Mouse (Mus musculus): ENCODE data around the gene Gm20661.

Gm20661 gene

DNA sequence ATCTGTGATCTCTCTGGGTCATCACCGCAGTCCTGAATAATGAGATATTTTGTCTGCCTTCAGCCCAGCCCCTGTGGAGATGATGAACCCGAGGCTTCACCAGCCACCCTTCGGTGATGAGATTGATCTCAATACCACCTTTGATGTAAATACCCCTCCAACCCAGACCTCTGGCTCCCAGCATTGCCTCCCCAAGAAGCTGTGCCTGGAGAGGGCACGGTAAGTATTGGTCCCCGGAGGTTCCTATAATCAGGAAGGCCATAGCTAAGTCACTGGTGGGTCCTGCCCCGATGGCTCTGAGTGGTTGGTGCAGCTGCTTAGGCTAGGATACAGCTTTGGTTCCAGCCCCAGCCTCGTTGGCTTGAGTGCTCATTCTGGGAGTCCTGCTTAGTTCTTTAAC is 14.3 kb upstream of the Gm20661 start:
- no peak for DNase-seq

DNA sequence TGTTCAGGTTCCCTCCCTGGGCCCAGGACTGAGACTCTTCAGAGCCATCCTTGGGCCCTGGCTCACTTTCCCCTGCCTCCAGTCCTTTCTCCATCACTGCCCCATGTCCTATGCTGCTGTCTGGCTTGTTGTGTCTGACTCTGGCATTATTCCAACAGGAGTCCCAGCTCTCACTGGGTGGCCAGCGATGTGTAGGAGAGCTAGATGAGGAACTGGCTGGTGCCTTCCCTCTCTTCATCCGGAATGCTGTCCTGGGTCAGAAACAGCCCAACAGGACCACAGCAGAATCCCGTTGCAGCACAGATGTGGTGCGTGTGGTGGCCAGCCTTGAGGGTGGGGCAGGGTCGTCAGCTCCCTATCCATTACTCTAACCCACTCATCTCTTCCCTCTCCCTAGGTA is 12.5 kb upstream of the Gm20661 start:
- no peak for DNase-seq

DNA sequence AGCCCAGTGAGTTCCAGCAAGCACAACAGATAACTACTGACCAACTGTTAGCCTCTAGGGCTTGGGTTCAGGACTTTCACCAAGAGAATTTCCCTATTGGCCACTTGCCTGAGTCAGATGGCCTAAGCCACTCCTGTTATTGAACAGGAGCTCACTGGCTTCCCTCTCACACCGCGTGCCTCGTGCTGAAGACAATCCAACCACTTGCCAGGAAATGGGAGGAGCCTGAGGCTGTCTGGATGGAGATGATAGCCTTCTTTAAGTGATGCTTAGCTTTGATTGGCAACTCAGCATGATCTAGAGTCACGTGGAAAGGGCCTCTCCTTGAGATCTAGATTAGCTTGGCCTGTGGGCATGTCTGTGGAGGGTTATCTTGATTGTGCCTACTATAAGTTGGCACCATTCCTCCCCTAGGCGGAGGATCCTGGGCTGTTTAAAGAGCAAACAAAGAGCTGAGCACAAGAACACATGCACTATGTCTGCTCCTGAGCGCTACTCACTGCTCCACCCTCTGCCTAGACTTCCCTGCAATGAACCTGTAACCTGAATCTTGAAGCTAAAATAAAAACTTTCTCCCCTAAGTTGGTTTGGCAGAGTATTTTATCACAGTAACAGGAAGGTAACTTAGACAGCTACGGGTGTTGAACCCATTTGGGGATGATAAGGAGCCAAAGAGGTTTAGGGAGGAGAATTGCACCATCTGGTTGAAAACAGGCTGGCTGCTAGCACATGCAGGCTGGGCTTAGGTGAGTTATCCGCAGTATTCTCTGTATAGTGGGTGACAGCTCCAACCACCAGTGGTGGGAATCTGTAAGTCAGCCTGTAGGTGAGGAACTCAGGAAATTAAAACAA is 10.9 kb upstream of the Gm20661 start:
- no peak for DNase-seq

DNA sequence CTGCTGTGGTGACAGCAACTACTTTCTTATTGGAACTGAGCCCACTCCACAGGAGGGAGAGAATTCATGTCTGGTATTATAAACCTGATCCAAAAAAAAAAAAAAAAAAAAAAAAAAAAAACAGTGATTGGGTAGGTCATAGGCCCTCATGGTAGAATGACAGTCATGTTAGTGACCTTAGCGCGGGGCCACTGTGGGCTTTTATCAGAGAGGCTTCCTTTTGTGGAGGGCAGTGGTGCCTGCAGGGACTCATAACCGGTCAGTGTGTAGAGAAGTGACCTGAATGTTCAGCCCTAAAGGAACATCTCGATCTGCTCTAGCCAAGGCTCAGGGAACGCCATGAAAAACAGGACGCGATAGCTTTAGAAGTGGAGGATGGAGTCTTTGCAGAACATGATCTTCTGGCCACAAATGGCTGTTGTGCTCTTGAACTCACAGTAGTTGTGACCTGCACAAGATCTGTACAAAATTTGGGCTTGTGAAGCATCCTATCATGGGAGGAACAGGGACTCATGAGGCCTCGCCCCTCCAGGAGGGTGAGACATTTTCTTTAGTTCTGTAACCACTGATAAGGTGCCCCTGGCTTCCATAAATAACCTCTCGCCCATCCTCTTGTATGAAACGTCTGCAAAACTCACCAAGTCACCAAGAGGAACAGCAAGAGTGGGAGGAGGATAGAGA is 8.2 kb upstream of the Gm20661 start:
- DNase-seq = no peak

DNA sequence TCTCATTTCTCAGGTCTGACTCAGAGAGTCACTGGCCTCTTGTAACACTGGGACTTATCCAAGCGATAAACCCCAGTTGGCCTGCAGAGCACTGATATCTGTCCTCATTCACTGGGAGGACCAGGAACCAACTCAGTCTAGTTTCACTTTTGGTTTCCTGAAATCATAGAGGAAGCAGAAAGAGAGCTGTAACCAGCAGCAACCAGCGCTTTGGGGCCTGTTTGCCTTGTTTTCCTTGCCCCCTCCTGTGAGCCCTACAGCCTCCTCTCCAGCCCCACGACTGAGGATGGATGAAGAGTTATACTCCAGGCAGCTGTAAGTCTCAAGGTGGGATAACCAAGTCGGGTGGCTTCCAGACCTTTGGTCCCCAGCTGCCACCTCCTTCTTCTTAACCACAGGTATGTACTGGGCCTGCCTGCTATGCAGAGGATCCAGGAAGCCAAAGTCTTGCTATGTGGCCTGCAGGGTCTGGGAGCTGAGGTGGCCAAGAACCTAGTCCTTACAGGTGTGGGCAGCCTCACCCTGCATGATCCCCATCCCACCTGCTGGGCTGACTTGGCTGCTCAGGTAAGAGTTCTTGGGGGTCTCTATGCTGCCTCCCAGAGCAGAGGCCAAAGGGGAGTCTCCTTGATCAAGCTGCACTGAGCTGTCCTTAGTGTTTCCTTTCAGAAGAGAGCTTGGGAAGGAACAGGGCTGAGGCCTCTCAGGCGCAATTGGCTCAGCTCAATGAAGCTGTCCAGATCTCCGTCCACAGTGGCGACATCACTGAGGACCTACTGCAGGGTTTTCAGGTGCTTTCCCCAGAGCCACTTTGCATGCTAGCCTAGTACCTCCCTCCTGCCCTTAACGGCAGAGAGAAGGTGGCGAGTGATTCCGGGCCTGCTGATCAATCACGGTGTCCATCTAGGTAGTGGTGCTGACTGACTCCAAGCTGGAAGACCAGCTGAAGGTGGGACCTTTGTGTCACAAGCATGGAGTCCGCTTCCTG is 7.2 kb upstream of the Gm20661 start, which contains the start of gene Uba7:
Gene Uba7 (plus strand): TSS at position 107 of the 988 bp plus-strand sequence.
- no peak for DNase-seq

DNA sequence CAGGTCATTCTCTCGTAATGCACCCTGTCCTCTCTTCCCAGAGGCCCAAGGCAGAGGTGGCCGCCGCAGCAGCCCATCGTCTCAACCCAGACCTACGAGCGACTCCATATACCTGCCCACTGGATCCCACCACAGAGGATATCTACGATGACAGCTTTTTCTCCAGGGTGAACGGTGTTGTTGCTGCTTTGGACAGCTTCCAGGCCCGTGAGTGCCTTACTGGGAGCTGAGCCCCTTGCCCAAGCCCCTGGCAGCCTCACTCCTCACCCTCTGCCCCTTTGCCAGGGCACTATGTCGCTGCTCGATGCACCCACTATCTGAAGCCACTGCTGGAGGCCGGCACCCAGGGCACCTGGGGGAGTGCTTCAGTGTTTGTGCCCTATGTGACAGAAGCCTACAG is 4.0 kb upstream of the Gm20661 start:
- no peak for DNase-seq

DNA sequence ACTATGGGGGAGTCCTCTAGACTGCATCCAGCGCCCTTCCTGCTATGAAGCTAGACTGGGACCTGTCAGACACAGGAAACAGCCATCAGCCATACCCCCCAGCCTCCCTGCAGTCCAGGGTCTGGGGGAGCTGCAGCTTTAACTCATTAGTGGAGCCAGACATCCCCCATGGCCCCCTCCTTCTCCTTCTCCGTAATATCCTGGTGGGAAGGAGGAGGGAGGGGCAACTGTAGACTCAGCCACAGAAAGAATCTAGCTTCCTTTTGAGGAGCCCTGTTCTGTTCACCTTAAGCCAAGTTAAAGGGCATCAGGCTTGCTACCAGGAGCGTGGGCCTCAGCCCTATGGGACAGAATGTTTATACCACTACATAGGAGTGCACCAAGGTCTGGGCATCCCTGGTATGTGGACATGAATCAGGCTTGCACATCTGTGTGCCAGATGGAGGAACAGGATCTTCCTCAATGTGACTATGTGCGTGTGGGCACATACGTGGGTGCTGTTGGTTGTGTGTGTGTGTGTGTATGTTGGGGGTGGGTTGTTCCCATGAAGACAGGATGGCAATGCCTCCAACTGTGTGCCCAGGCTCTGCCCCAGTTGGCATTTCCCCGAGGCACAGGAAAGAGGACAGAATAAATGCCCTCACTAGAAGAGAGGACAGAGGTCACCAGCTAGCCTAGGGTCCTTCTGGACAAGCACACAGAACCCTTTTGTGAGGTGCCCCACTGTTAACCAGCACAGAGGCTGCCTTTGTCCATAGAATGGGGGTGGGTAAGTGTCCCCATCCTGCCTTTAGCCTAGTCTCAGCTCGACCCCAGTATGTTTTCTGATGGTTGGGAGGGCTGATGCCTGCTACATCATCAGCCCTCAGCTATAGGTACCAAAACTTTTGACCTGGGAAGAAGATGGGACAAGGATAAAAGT is 913 bp upstream of the Gm20661 start:
- no peak for DNase-seq

DNA sequence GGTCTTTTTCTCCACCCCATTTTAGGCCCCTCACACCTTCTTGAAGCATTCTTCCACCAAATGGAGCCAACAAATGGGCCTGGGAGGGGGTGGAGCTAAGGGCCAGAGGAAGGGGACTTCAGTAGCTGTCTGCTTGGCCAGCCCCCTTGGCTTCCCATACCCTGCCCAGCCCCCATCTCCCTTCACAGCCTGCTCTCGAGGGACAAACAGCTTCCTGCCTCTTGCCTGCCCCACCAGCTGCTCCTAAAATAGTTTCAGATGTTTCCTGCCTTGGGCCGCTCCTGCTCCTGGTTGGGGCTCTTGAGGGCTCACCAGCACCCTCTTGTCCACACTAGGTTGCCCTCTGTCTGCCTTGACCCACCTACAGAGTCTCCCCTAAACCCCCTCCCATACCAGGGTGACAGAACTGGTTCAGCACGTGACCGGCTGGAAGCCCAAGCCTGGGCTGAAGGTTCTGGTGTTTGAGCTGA is 598 bp downstream of the Gm20661 start:
- no peak for DNase-seq

DNA sequence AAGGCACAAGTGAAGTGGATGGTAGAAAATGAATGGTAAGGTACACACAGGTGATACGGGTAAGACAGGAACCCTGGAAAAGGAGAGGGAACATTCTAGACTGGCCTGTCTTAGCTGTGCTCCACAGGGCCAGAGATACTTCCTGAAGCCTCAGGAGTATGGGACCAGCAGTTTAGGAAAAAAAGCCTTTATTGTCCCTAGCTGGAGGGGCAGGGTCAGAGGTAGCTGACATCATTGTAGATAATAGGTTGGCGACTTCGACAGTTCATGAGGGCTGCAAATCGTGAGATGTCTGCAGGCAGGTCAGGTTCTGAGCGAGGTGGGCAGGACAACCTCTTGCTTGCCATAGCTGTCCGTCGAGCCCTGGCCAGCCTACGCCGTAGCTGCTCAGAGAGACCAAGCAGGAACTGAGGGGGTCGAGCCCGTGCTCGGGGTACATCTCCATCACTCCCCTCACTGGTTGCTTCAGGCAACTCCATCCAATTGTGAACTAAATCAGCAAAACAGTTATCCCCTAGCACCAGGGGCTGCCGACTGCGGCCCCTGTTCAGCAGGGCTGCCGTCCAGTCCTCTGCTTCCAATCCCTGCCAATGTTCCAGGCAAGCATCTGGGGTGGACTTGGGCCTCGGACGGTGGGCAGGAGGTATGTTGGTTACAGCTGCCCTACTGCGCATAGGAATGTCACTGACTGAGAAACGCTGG is 1.3 kb downstream of the Gm20661 start:
- DNase-seq = no peak

DNA sequence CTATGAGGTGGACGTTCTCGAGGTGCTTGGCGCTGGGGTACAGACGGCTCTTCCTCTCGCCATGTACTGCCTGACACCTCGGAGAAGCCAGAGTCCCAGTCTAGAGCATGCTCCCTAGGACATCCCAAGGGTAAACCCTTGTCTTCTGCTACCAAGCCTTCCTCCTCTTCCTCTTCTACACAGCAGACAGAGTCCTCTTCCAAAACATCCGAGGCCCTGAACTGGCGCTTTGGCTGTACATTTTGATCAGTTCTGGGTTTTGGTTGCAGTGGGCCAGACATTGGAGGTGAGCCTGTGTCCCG is 1.8 kb downstream of the Gm20661 start:
- DNase-seq = no peak

DNA sequence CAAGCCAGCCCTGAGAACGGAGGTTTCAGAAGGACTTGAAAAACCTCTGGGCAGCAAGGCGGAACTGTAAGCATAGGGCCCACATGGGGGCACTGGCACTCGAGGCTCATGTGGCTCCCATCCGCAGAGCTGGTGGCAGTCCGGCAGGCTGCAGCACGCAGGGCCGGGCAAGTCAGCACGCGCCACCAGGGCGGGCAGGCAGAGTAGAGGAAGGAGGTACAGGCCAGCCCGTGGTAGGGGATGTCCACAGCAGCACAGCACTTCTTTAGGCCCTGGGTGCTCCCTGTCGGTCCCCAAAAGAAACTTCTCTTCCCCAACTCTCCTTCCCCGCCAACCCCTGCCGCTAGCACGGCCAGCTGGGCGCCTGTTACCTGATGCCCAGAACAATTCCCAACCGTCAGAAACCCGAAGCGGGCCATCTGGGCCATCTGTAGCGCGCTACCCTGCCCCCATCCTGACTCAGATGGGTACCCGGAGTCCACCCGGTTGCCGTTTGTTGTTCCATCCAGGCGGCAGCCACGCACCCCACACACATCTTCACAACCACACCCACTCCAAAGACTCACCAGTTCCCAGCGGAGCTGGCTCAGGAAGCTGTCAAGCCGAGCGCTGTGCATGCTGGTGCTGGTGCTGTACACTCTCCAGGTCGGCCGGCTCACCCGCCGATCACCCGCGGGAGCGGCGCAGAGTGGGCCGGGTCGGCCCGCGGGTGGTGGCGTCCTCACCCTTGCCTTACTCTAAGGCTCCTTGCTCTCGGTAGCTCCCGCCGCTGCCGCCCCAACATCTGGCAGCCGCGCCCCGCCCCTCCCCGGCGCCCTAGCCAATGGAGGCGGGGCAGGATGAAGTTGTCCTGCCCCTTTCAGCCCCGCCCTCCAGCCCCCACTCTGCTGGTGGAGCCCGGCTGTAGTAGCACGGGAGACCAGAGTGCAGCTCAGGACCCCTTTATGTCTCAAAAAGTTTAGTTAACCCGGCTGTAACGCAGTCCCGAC is 2.6 kb downstream of the Gm20661 start, which contains the start of gene Inka1:
Gene Inka1 (minus strand): TSS at position 749 of the 989 bp plus-strand sequence.
- peak; percentile 69 for DNase-seq

DNA sequence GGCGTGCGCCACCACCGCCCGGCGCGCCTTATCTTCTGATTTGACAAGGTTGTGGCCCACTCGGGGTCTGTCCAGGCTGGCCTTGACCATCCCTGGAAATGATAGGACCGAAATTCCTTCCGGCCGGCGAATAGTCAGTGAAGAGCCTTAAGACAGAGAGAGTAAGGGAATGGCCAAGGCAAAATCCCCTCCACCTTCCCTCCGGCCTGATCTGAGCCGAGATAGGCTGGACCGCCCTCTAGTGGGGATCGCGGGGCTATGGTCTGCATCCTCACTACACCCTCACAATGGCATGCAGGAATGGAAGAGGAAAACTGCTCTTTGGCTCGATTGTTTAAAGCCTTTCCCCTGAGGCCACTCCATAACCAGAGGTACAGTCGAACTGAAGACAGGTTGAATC is 3.5 kb downstream of the Gm20661 start:
- DNase-seq = peak; percentile 82

DNA sequence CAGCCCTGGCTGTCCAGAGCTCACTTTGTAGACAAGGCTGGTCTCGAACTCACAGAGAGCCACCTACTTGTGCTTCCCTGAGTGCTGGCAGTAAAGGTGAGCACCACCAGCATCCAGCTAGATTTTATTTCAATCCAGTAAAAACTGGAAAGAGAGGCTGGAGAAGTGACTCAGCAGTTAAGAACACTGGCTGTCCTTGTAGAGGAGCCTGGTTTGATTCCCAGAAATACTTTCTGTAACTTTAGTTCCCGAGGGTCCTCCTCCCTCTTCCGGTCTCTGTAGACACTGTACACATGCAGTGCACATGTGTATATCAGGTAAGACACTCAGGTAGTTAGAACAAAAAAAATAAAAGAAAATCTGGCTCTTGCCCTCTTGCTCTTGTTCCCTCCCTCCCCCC is 5.1 kb downstream of the Gm20661 start:
- DNase-seq = no peak

DNA sequence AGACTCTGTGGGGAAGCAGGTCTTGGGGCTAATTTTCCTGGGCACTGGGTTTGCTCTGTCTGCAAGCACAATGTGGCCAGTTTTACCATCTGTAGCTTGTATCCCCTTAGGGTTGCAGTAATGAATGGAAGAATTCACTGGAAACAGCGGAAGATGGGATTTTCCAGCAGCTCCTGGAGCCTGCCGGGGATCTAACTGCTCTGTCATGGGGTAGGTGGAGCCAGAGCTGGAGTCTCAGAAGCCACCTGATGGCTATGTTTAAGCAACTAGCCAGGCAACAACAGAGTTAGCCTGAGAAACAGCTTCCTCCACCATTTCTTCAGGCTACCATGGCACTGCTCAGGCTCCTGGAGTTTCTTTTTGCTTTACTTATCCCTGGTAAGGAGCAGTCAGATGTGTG is 9.3 kb downstream of the Gm20661 start, which contains the start of gene Cdhr4:
Gene Cdhr4 (plus strand): TSS at position 301 of the 400 bp plus-strand sequence.
- no peak for DNase-seq

DNA sequence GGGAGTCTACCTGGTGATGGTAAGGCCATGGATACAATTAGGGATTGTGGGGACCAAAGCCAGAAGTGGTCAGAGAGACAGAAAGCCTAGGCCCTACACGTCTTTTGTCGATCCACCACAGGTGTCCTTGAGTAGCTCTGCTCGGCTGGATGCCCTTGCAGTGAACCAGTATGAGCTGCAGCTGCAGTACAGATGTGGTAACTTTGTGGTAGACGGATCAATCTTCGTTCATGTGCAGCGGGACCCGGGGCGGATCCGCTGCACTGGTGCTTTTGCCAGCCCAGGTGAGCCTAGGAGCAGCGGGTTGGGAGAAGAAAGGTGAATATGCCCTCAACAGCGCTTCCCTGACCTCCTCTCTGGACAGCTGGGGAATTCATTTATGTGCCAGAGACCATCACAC is 10.2 kb downstream of the Gm20661 start:
- DNase-seq = no peak

DNA sequence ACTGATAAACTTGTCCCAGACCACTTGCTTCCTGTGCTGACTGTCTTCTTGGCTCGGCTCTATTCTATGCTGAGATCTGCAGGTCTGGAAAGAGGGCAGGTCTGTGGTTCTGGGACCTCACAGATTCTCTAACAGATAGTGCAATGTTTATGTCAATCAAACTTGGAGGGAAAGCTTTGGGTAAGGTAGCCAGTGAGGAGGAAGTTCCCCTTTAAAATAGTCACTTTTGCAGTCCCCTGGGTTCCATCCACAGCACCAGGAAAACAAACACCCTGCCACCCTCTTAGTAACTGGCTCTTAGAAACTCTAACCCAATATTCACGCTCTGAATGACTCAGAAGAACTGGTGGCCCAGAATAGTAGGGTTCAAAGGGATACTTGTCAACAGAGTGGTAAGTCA is 11.6 kb downstream of the Gm20661 start:
- DNase-seq = no peak

DNA sequence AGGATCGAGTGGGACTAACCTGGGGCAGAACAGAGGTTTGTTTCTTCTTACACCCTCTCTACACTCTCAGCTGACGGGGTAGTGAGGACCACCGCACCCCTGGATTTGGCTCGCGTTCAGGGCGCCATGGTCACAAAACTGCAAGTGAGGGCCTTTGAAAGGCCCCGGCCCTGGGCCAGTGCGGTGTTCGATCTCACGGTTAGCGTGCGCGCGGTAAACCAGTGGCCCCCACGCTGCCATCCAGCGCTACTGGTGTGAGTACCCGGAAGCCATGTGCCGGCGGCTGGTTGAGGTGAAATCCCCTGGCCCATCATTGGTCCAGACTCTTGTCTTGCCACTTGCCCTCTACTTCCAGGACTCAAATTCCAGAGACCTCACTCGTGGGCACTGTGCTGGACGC is 12.7 kb downstream of the Gm20661 start:
- no peak for DNase-seq

DNA sequence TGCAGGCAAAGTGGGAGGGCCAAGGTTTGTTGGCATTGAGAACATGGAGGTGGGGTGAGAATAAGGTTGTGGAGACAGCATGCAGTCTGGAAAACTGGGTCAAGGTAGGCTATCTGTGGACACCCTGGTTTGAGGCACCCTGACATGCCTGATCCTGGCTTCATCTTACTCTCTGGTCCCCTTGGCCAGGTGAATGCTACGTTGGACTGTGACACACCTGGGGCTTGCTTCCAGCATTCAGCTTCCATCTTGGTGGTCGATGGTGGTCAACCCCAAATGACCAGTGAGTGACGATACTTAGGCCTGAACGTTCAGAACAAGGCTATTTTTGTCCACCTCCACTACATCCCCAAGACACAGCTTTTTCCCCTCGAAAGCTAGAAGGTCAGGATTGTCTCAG is 13.2 kb downstream of the Gm20661 start, which contains the start of gene Gm20662:
Gene Gm20662 (plus strand): TSS at position 301 of the 400 bp plus-strand sequence.
- DNase-seq = no peak

DNA sequence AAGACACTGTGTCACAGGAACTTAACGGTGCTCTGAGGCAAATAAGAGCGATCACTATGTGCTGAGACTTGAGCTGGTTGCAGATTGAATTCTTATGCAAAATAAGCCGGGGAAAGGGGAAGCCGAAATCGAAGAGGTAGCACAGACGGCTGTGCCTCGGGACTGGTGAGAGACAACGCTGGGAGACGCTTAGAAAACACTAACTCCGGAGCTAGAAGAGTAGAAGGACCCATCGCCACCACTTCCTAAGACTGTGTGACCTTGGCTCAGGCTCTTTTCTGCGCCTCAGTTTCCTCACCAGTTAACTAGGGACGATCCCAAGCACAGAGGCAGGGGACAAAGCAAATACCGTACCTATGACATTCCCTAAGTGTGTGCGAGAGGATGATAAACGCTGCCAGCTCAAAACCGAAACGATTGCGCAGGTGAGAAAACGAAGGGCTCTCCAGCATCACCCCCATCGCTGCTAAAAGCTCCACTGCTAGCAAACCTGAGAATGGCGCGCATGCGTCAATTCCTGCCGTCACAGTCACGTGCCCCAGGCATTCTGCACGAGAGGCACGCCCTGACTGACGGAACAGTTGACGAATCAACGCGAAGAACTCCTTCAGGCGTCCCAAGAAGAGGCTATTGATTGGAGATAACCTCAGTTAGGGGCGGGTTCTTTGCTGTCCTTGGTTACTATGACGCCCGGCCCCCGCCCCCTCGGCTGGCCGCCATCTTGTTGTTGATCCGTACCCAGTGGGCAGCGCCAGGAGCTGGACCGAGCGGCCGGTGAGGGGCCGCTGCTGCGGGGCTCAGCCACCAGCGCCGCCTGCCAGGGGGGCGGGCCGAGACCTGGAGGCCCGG is 19.3 kb downstream of the Gm20661 start, which contains the start of gene Ip6k1:
Gene Ip6k1 (plus strand): TSS at position 580 of the 849 bp plus-strand sequence.
- peak; percentile 100 for DNase-seq
